Mouse (Mus musculus) intestine, embryonic 15.5 days (tissue): Measurements from ENCODE around the gene Marveld2. TPM values are rescaled to one million over a fixed set of nuclear protein-coding genes. Genes with fewer than 3 reads are reported as not detected.

Source experiments
- ATAC-seq: fragments of 200-750 bp; cut with Nextera tagmentation; 2 replicates; pipeline ENCODE4 v1.8.0; 2017; ENCODE audit warnings: moderate TSS enrichment, moderate library complexity
- H3K27ac ChIP-seq: fragments of 300-500 bp; sonication (generic); 2 replicates; pipeline ENCODE4 v1.5.1; 2015; ENCODE audit warnings: mild to moderate bottlenecking, inconsistent platforms
- H3K27me3 ChIP-seq: fragments of 300-500 bp; sonication (generic); replicated peaks from 2 replicates; pipeline ENCODE4 v1.6.1; 2015; ENCODE audit warnings: inconsistent platforms
- H3K36me3 ChIP-seq: fragments of 300-500 bp; sonication (generic); 2 replicates; pipeline ENCODE4 v1.6.1; 2015; ENCODE audit warnings: inconsistent platforms
- H3K4me1 ChIP-seq: fragments of 300-500 bp; sonication (generic); replicated peaks from 2 replicates; pipeline ENCODE4 v1.6.1; 2015; ENCODE audit warnings: inconsistent platforms
- H3K4me2 ChIP-seq: fragments of 300-500 bp; sonication (generic); replicated peaks from 2 replicates; pipeline ENCODE4 v1.6.1; 2015; ENCODE audit warnings: mild to moderate bottlenecking, inconsistent platforms
- H3K4me3 ChIP-seq: fragments of 300-500 bp; sonication (generic); replicated peaks from 2 replicates; pipeline ENCODE4 v1.5.1; 2015; ENCODE audit warnings: inconsistent platforms
- H3K9ac ChIP-seq: fragments of 300-500 bp; sonication (generic); 2 replicates; pipeline ENCODE4 v1.6.1; 2015; ENCODE audit warnings: inconsistent platforms
- H3K9me3 ChIP-seq: fragments of 300-500 bp; sonication (generic); 2 replicates; pipeline ENCODE4 v1.6.1; 2016; ENCODE audit warnings: inconsistent platforms
- WGBS: fragments of 180-500 bp; shearing (Covaris S2); methylation state at CpG from one replicate; pipeline ENCODE4 v1.1.7; 2015; 5-methylcytosine and 5-hydroxymethylcytosine counted together
- polyA plus RNA-seq: library from polyadenylated mRNA; unstranded; fragments of >200 nt; fragmentation: Nextera tagmentation; extraction: Ambion mirVana; gene quantifications from 2 replicates; pipeline ENCODE4 v1.2.1, GENCODE M21; 2015

The Marveld2 gene
- polyA plus RNA-seq, 1 experiment from 2014 or later: 27.4 TPM

GRCm38 (mm10) chr13:100553042-100553437, 63.7 kb downstream of the Marveld2 start:
- H3K9ac ChIP-seq: peak overlapping the region; percentile 68
- peak overlapping the region; percentile 61 for H3K4me3 ChIP-seq
- 7% methylated on average over 12 of the region's 12 CpGs for WGBS
- peak overlapping the region; percentile 84 for H3K27ac ChIP-seq
- 0 out of 2 replicates have a peak, but pooled peaks cover 7% of the 10 kb centered on the region for H3K4me1 ChIP-seq
- H3K9me3 ChIP-seq: no peaks in the 10 kb centered on the region
- ATAC-seq: peak; percentile 39
- peaks cover 29% of the 10 kb centered on the region for H3K27me3 ChIP-seq
- H3K36me3 ChIP-seq: no peaks in the 10 kb centered on the region
- H3K4me2 ChIP-seq: peak overlapping the region; percentile 84

- Histone ChIP-seq H3K27ac (peak within 1 kb of the TSS; percentile 84), H3K9me3 (no peaks in the 10 kb centered on the region), H3K9ac (peak within 1 kb of the TSS; percentile 68), H3K4me1 (0 out of 2 replicates have a peak, but pooled peaks cover 7% of the 10 kb centered on the region), H3K36me3 (no peaks in the 10 kb centered on the region), H3K4me2 (peak within 1 kb of the TSS; percentile 84), H3K27me3 (peaks cover 29% of the 10 kb centered on the region), H3K4me3 (peak within 1 kb of the TSS; percentile 61)
- peak; percentile 93 for ATAC-seq
- under 1% methylated on average over 43 of the region's 45 CpGs for WGBS
Measured at GRCm38 (mm10) chr13:100552369-100553041, 64.3 kb downstream of the Marveld2 start, which contains the start of gene Ocln. Gene Ocln, minus strand, starts transcription at chr13:100552718.

GRCm38 (mm10) chr13:100552009-100552368, 64.8 kb downstream of the Marveld2 start:
- under 1% methylated on average over 35 of the region's 35 CpGs for WGBS
- H3K9ac ChIP-seq: peak overlapping the region; percentile 68
- peak overlapping the region; percentile 61 for H3K4me3 ChIP-seq
- H3K4me1 ChIP-seq: 0 out of 2 replicates have a peak, but pooled peaks cover 7% of the 10 kb centered on the region
- peak overlapping the region; percentile 84 for H3K27ac ChIP-seq
- H3K9me3 ChIP-seq: no peaks in the 10 kb centered on the region
- peak; percentile 17 for ATAC-seq
- H3K36me3 ChIP-seq: no peaks in the 10 kb centered on the region
- H3K4me2 ChIP-seq: peak overlapping the region; percentile 84
- H3K27me3 ChIP-seq: peaks cover 29% of the 10 kb centered on the region

GRCm38 (mm10) chr13:100551371-100552008, 65.3 kb downstream of the Marveld2 start:
- under 1% methylated on average over 41 of the region's 41 CpGs for WGBS
- H3K4me2 ChIP-seq: peak overlapping the region; percentile 84
- peak; percentile 15; the same call in 1 of the 2 replicates for ATAC-seq

GRCm38 (mm10) chr13:100547269-100547668, 69.5 kb downstream of the Marveld2 start:
- Histone ChIP-seq H3K9me3 (no peaks in the 10 kb centered on the region), H3K27ac (no peak overlapping the region), H3K36me3 (no peaks in the 10 kb centered on the region), H3K4me3 (no peak overlapping the region), H3K4me1 (0 out of 2 replicates have a peak, but pooled peaks cover 4% of the 10 kb centered on the region), H3K27me3 (peaks cover 17% of the 10 kb centered on the region), H3K4me2 (no peak overlapping the region), H3K9ac (no peak overlapping the region)
- 77% methylated on average over 5 of the region's 5 CpGs for whole genome bisulfite sequencing
- no peak for ATAC-seq

More at GRCm38 (mm10) chr13:100551371-100552008, 65.3 kb downstream of the Marveld2 start:
- Histone ChIP-seq H3K9ac (peak overlapping the region; percentile 68), H3K27me3 (peaks cover 29% of the 10 kb centered on the region), H3K27ac (peak overlapping the region; percentile 84), H3K4me3 (peak overlapping the region; percentile 61), H3K4me1 (0 out of 2 replicates have a peak, but pooled peaks cover 7% of the 10 kb centered on the region), H3K9me3 (no peaks in the 10 kb centered on the region), H3K36me3 (no peaks in the 10 kb centered on the region)

Other genes with a start within 250 kb of the Marveld2 start
- gene Naip1, start 164.1 kb downstream of the Marveld2 start, polyA plus RNA-seq: 4.9 and 5.6 TPM in 2 replicates
- 78.8 and 79.0 TPM in 2 replicates for gene Gtf2h2, start 124.4 kb downstream of the Marveld2 start, polyA plus RNA-seq
- gene Ocln, start 64.3 kb downstream of the Marveld2 start, polyA plus RNA-seq: 86.9 and 89.1 TPM in 2 replicates
- 258 and 271 TPM in 2 replicates for gene Ak6, start 34.0 kb upstream of the Marveld2 start, polyA plus RNA-seq
- gene Rad17, start 34.1 kb upstream of the Marveld2 start, polyA plus RNA-seq: 17.1 and 19.3 TPM in 2 replicates
- gene Taf9, start 34.6 kb upstream of the Marveld2 start, polyA plus RNA-seq: 5.7 and 9.1 TPM in 2 replicates
- 6.9 and 7.3 TPM in 2 replicates for gene Ccdc125, start 52.7 kb upstream of the Marveld2 start, polyA plus RNA-seq
- 78.4 and 79.1 TPM in 2 replicates for gene Cdk7, start 114.0 kb upstream of the Marveld2 start, polyA plus RNA-seq
- 253 and 271 TPM in 2 replicates for gene Mrps36, start 127.7 kb upstream of the Marveld2 start, polyA plus RNA-seq
- 30.8 and 31.4 TPM in 2 replicates for gene Cenph, start 158.9 kb upstream of the Marveld2 start, polyA plus RNA-seq
- 204 and 217 TPM in 2 replicates for gene Ccnb1, start 169.6 kb upstream of the Marveld2 start, polyA plus RNA-seq
- gene Slc30a5, start 216.5 kb upstream of the Marveld2 start, polyA plus RNA-seq: 68.7 and 68.9 TPM in 2 replicates